Mouse (Mus musculus): ENCODE data around the gene Rara.

DNA sequence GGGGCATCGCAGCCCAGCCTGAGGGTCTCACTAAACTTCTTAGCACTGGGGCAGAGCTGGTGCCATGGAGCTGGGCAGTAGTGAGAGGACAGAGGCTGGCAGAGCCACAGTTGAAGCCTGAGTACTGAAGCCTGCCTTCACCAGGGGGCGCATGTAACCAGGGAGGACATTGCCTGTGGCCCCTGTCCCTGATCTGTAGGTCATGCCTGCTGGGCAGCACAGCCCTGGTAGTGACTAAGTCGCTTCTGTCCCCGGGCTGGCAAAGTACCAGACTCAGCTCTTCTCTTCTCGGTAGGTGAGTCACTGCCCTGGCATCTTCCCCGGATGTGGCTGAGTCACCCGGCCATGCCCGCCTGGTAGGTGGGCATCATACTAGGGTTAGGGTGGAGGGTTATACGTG, 5.5 kb downstream of the Rara start:
- TF ChIP-seq EP300 (IDR thresholded peaks at IDR 0.05; ENCODE audit: insufficient read depth, low read depth, low read length) (peak; percentile 45; the same call in 1 of the 2 replicates), CTCF (IDR thresholded peaks at IDR 0.05) (peak; percentile 84), POLR2A (IDR thresholded peaks at IDR 0.05; ENCODE audit: insufficient read depth, low read depth, low read length) (no peak)

Data from heart, adult 2 months (tissue).